ENCODE assay signal across 20 mouse cellular contexts in the genomic region with DNA sequence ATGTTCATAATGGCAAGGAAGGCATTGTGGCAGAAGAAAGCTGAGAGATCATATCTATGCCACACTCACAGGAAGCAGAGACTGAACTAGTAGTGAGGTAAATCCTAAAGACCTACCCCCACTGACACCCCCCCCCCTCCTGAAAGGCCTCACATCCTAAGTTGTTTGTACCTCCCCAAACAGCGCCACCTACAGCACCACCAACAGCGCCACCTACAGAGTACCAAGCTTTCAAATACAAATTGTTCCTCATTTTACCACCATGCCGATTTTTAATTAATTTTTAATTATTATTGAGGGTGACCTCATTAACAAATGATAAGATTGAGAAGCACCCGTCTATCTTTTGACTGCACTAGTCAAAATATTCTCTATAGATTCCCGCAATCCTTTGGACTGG.
DNase-seq lines count a peak whose midpoint lies in the region; TF ChIP-seq lines count a peak whose summit lies in the region.
"Had no signal": no experiment of that assay in that cellular context is flagged by ENCODE, and none has a peak within 500 bp of the region (broad histone marks: within the 10 kb centered on the region; RNA-seq: fewer than 3 reads in every experiment).

No protein-coding gene starts in this region.

- no peaks in the 10 kb centered on the region for H3K36me3 ChIP-seq in heart, embryonic 10.5 days
- no peaks in the 10 kb centered on the region for H3K36me3 ChIP-seq in CH12.LX (replicated peaks in 1 of 2; ENCODE audit: control insufficient read depth in 1 of 2, insufficient read depth in 1 of 2, low read length in 1 of 2)
- H3K36me3 ChIP-seq: embryonic facial prominence, embryonic 12.5 days; limb, embryonic 13.5 days; midbrain, embryonic 15.5 days had no signal

- no peak overlapping the region for H3K4me3 ChIP-seq in heart, embryonic 10.5 days
- no peak overlapping the region for H3K4me3 ChIP-seq in lung, adult 2 months (replicated peaks; ENCODE audit: extremely low read depth, low read depth, low read length)
- no peak overlapping the region for H3K4me3 ChIP-seq in CH12.LX (replicated peaks in 1 of 3; ENCODE audit: low read depth in 2 of 3, low read length in 2 of 3, poor library complexity in 1 of 3)
- H3K4me3 ChIP-seq: embryonic facial prominence, embryonic 12.5 days; limb, embryonic 13.5 days; midbrain, embryonic 15.5 days had no signal

- H3K79me2 ChIP-seq in CH12.LX (replicated peaks; ENCODE audit: control insufficient read depth, extremely low read depth, insufficient read depth, poor library complexity, severe bottlenecking): no peaks in the 10 kb centered on the region

- no peaks in the 10 kb centered on the region for H3K9me3 ChIP-seq in heart, embryonic 10.5 days
- no peaks in the 10 kb centered on the region for H3K9me3 ChIP-seq in CH12.LX (replicated peaks; ENCODE audit: low read length)
- H3K9me3 ChIP-seq: embryonic facial prominence, embryonic 12.5 days; midbrain, embryonic 15.5 days had no signal

- H3K4me1 ChIP-seq in heart, embryonic 10.5 days: no peaks in the 10 kb centered on the region
- no peaks in the 10 kb centered on the region for H3K4me1 ChIP-seq in lung, adult 2 months (ENCODE audit: control insufficient read depth, insufficient read depth, low read length)
- H3K4me1 ChIP-seq in CH12.LX (ENCODE audit: control insufficient read depth in 1 of 2, insufficient read depth in 2 of 2): no peaks in the 10 kb centered on the region
- H3K4me1 ChIP-seq: embryonic facial prominence, embryonic 12.5 days; limb, embryonic 13.5 days; midbrain, embryonic 15.5 days had no signal

- TF ChIP-seq EP300 in CH12.LX (IDR thresholded peaks at IDR 0.05; ENCODE audit: low read length): no peak

- peak; percentile 22 for DNase-seq in heart, embryonic 10.5 days (ENCODE audit: low spot score)
- DNase-seq in heart, adult 8-10 months (ENCODE audit: low spot score): no peak
- no peak for DNase-seq in lung, adult 2 months
- no peak for DNase-seq in lung, postnatal 25 days (ENCODE audit: low spot score)
- peak; percentile 6 for DNase-seq in CH12.LX (ENCODE audit: extremely low read depth)
- peak; percentile 2 for DNase-seq in induced T-regulatory cell, adult 2 months (ENCODE audit: low read depth)
- DNase-seq in ovary, postnatal 36 days (ENCODE audit: low spot score): no peak
- DNase-seq: adrenal gland, postnatal 25 days; cerebellum, adult 8-10 months; heart, postnatal 14 days; kidney, adult 11 months; kidney, postnatal 10 days; layer of hippocampus, adult 9-11 months; lung, adult 18-20 months; right cerebral cortex, adult 18-20 months; thymus, postnatal 25 days had no signal

- dilution Hi-C loops in CH12.LX (cut with MboI; ENCODE audit: extremely low pct_ligation_motif_present, extremely low pct_unique_long_range_greater_than_20kb, low sequenced_read_pairs): no loop called here

- no peak overlapping the region for H3K9ac ChIP-seq in CH12.LX (ENCODE audit: insufficient read depth, low read depth)
- H3K9ac ChIP-seq: embryonic facial prominence, embryonic 12.5 days; hindbrain, embryonic 14.5 days; limb, embryonic 13.5 days; midbrain, embryonic 15.5 days had no signal

- TF ChIP-seq POLR2A in lung, adult 2 months (IDR thresholded peaks at IDR 0.05; ENCODE audit: borderline replicate concordance, extremely low read depth, low read depth, low read length): no peak
- no peak for TF ChIP-seq POLR2A in CH12.LX (IDR thresholded peaks at IDR 0.05; ENCODE audit: low read depth, low read length)

- TF ChIP-seq CTCF in lung, adult 2 months (IDR thresholded peaks at IDR 0.05; ENCODE audit: insufficient read depth, low read length): peak; percentile 27; the same call in 1 of the 2 replicates
- peak in 1 of 2 experiments; percentile 77; a peak in 2 of 4 replicates for TF ChIP-seq CTCF in CH12.LX (conservative IDR thresholded peaks at IDR 0.05 in 1 of 2, IDR thresholded peaks at IDR 0.05 in 1 of 2; ENCODE audit: low read depth in 2 of 2, low read length in 2 of 2)

- no peaks in the 10 kb centered on the region for H3K27me3 ChIP-seq in heart, embryonic 10.5 days (ENCODE audit: insufficient read depth, poor library complexity, severe bottlenecking)
- no peaks in the 10 kb centered on the region for H3K27me3 ChIP-seq in CH12.LX (replicated peaks)
- H3K27me3 ChIP-seq: embryonic facial prominence, embryonic 12.5 days; limb, embryonic 13.5 days; midbrain, embryonic 15.5 days had no signal

- H3K27ac ChIP-seq in heart, embryonic 10.5 days: no peak overlapping the region
- no peak overlapping the region for H3K27ac ChIP-seq in CH12.LX (ENCODE audit: insufficient read depth, low read depth)
- H3K27ac ChIP-seq: embryonic facial prominence, embryonic 12.5 days; hindbrain, embryonic 14.5 days; limb, embryonic 13.5 days; midbrain, embryonic 15.5 days had no signal

- in situ Hi-C loops in CH12.LX (cut with MboI; ENCODE audit: low pct_ligation_motif_present, low pct_unique_long_range_greater_than_20kb, low sequenced_read_pairs): no loop called here

- TF ChIP-seq RAD21 in CH12.LX (IDR thresholded peaks at IDR 0.05; ENCODE audit: low read depth, low read length): no peak

- H3K4me2 ChIP-seq in CH12.LX (ENCODE audit: insufficient read depth, low read depth, poor library complexity, severe bottlenecking): no peak overlapping the region
- H3K4me2 ChIP-seq: embryonic facial prominence, embryonic 12.5 days; hindbrain, embryonic 14.5 days; limb, embryonic 13.5 days; midbrain, embryonic 15.5 days had no signal

- 51% methylated on average over 5 of the region's 5 CpGs for WGBS in heart, embryonic 10.5 days
- 58% methylated on average over 5 of the region's 5 CpGs for WGBS in lung, adult 2 months

TF ChIP-seq in CH12.LX, 34 proteins besides CTCF, POLR2A, EP300 and RAD21:
- TF ChIP-seq SMC3 (IDR thresholded peaks at IDR 0.05; ENCODE audit: low read depth, low read length): 0 out of 2 replicates have a peak, but pooled peaks have one; percentile 4
- no peak for TF ChIP-seq POLR2AphosphoS2 (IDR thresholded peaks at IDR 0.05; ENCODE audit: low read depth, low read length)

Comparison
In these comparisons a context has a peak if more than half of its experiments do, and no peak if none do; other contexts are left out.
1. DNase-seq: peak in heart, embryonic 10.5 days (single experiment), CH12.LX (single experiment) and induced T-regulatory cell, adult 2 months (single experiment); none in heart, adult 8-10 months (single experiment), lung, adult 2 months (single experiment), lung, postnatal 25 days (single experiment) and ovary, postnatal 36 days (single experiment).